Mouse (Mus musculus) duodenum, adult 2 months (tissue): ENCODE data around the gene Pstpip1. TPM values are rescaled to one million over a fixed set of nuclear protein-coding genes. Genes with fewer than 3 reads are reported as not detected.

Source experiments
- polyA plus RNA-seq: library from polyadenylated mRNA; depleted of rRNA; stranded (reverse); fragments of >200 nt; gene quantifications from 2 replicates; pipeline ENCODE4 v1.2.3, GENCODE M21; 2012; ENCODE audit warnings: low replicate concordance; rRNA removed

The Pstpip1 gene
- polyA plus RNA-seq: 4.9 and 5.5 TPM in 2 replicates

GRCm38 (mm10) chr9:56089778-56090520 lies at the start of gene Pstpip1:
Gene Pstpip1, plus strand, starts transcription at chr9:56089962.

GRCm38 (mm10) chr9:56041372-56042180 lies 48.2 kb upstream of the Pstpip1 start, which contains the start of gene Rcn2:
Gene Rcn2, plus strand, starts transcription at chr9:56041845.

GRCm38 (mm10) chr9:56165377-56165776 lies 75.6 kb downstream of the Pstpip1 start, which contains the start of gene Tspan3:
Gene Tspan3, minus strand, starts transcription at chr9:56165477.

Other genes starting within 250 kb of the Pstpip1 start
- gene Scaper, start 151.8 kb upstream of the Pstpip1 start, polyA plus RNA-seq: 2.6 TPM in 2 replicates
- gene 4930563M21Rik, start 79.4 kb upstream of the Pstpip1 start, polyA plus RNA-seq: not detected in 2 replicates
- 29.6 and 67.9 TPM in 2 replicates for gene Rcn2, start 48.1 kb upstream of the Pstpip1 start, polyA plus RNA-seq
- gene Tspan3, start 75.5 kb downstream of the Pstpip1 start, polyA plus RNA-seq: 257 and 527 TPM in 2 replicates